Mouse (Mus musculus): ENCODE measurements around the gene Dnah2. TPM values are rescaled to one million over a fixed set of nuclear protein-coding genes. Genes with fewer than 3 reads are reported as not detected.
A peak's percentile ranks its signal among the peaks of the same experiment; 100 is the strongest.

The Dnah2 gene
- total and polyA plus RNA-seq, 3 experiments = 0.04 to 0.07 TPM; not detected in 1

GRCm38 (mm10) chr11:69546423-69547053 lies 2.4 kb downstream of the Dnah2 start (continued):
- no peak for TF ChIP-seq UBTF (IDR thresholded peaks at IDR 0.05; ENCODE audit: borderline replicate concordance, insufficient read depth, low read depth, low read length)
- TF ChIP-seq KAT2A (conservative IDR thresholded peaks at IDR 0.05; ENCODE audit: low read depth, low read length) = no peak
- TF ChIP-seq BHLHE40 (IDR thresholded peaks at IDR 0.05; ENCODE audit: borderline replicate concordance, low read depth, low read length) = no peak
- TF ChIP-seq RAD21 (IDR thresholded peaks at IDR 0.05; ENCODE audit: low read depth, low read length) = peak; percentile 58
- no peak for TF ChIP-seq TAL1 (IDR thresholded peaks at IDR 0.05; ENCODE audit: low read length)

DNA sequence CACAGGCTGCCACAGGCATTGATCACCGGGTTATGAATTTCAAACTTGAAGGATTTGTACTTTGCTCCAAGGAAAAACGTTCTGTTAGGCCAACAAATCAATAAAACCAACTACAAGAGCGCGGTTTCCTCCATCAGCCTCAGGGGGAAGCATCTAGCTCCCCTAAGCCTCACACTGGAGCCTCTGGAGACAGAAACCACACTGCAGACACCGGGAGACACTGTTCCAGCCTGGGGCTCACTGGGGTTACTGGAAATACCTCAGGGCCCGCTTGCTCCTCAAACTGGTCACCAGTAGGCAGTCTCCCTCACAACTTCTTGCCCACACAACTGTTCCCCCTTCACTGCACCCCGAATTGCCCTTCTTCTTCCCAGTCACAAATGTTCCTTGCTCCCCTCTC lies 3.0 kb downstream of the Dnah2 start:
- peaks cover 16% of the 10 kb centered on the region in 2 experiments for H3K27me3 ChIP-seq (ENCODE audit: control insufficient read depth in 1 of 2, insufficient read depth in 2 of 2, low read length in 2 of 2)
- no peaks in the 10 kb centered on the region for H3K4me1 ChIP-seq (ENCODE audit: control insufficient read depth in 1 of 2, insufficient read depth in 2 of 2, low read length in 2 of 2)
- H3K9ac ChIP-seq (ENCODE audit: control insufficient read depth, low read depth, low read length, poor library complexity, severe bottlenecking) = no peak overlapping the region
- TF ChIP-seq ETS1 (IDR thresholded peaks at IDR 0.05; ENCODE audit: low read depth, low read length) (no peak), ELF1 (IDR thresholded peaks at IDR 0.05; ENCODE audit: low read depth, low read length) (no peak), POLR2A (IDR thresholded peaks at IDR 0.05; ENCODE audit: control insufficient read depth in 1 of 2, insufficient read depth in 1 of 2, low read depth in 1 of 2, low read length in 2 of 2, poor library complexity in 1 of 2) (no peak), EP300 (IDR thresholded peaks at IDR 0.05; ENCODE audit: low read depth in 1 of 2, low read length in 2 of 2) (no peak), USF2 (IDR thresholded peaks at IDR 0.05; ENCODE audit: borderline replicate concordance in 1 of 2, insufficient read depth in 1 of 2, low read depth in 1 of 2, low read length in 2 of 2) (no peak), CTCF (IDR thresholded peaks at IDR 0.05 in 2 of 3, conservative IDR thresholded peaks at IDR 0.05 in 1 of 3; ENCODE audit: control insufficient read depth in 1 of 3, insufficient read depth in 1 of 3, low read depth in 2 of 3, low read length in 3 of 3, poor library complexity in 1 of 3, severe bottlenecking in 1 of 3) (no peak), CHD1 (IDR thresholded peaks at IDR 0.05; ENCODE audit: low read depth, low read length) (no peak), SIN3A (IDR thresholded peaks at IDR 0.05; ENCODE audit: low read length) (no peak), POLR2AphosphoS2 (IDR thresholded peaks at IDR 0.05; ENCODE audit: low read length) (no peak), POLR2AphosphoS5 (IDR thresholded peaks at IDR 0.05; ENCODE audit: borderline replicate concordance, low read depth, low read length) (no peak), MAZ (IDR thresholded peaks at IDR 0.05; ENCODE audit: low read depth, low read length) (no peak), MYC (IDR thresholded peaks at IDR 0.05; ENCODE audit: low read depth, low read length) (no peak), TBP (IDR thresholded peaks at IDR 0.05; ENCODE audit: low read depth, low read length) (no peak), ZMIZ1 (IDR thresholded peaks at IDR 0.05; ENCODE audit: low read depth, low read length) (no peak), ZC3H11A (IDR thresholded peaks at IDR 0.05; ENCODE audit: low read depth, low read length) (no peak), MYB (IDR thresholded peaks at IDR 0.05; ENCODE audit: low read depth, low read length) (no peak), NRF1 (IDR thresholded peaks at IDR 0.05; ENCODE audit: insufficient read depth, low read depth, low read length, poor library complexity, severe bottlenecking) (no peak), TCF12 (IDR thresholded peaks at IDR 0.05; ENCODE audit: low read depth, low read length) (no peak), ZNF384 (IDR thresholded peaks at IDR 0.05; ENCODE audit: low read depth, low read length) (no peak), NELFE (IDR thresholded peaks at IDR 0.05; ENCODE audit: low read depth, low read length) (no peak)
- no peak overlapping the region for H3K27ac ChIP-seq (ENCODE audit: control insufficient read depth, low read depth, low read length)
- DNase-seq (ENCODE audit: low read depth, low spot score) = peak; percentile 27
- H3K36me3 ChIP-seq (ENCODE audit: control insufficient read depth in 1 of 2, insufficient read depth in 2 of 2, low read length in 2 of 2) = no peaks in the 10 kb centered on the region
- no peak overlapping the region for H3K4me3 ChIP-seq (ENCODE audit: control insufficient read depth in 1 of 2, insufficient read depth in 1 of 2, low read depth in 2 of 2, low read length in 2 of 2)
- no peaks in the 10 kb centered on the region for H3K79me2 ChIP-seq (ENCODE audit: control insufficient read depth, insufficient read depth, low read length, poor library complexity)
- no peaks in the 10 kb centered on the region for H3K9me3 ChIP-seq (replicated peaks; ENCODE audit: insufficient read depth, low read length)

Measured in MEL (cell line).